Mouse (Mus musculus): ENCODE data around the gene Rnf25.

Rnf25 gene

DNA sequence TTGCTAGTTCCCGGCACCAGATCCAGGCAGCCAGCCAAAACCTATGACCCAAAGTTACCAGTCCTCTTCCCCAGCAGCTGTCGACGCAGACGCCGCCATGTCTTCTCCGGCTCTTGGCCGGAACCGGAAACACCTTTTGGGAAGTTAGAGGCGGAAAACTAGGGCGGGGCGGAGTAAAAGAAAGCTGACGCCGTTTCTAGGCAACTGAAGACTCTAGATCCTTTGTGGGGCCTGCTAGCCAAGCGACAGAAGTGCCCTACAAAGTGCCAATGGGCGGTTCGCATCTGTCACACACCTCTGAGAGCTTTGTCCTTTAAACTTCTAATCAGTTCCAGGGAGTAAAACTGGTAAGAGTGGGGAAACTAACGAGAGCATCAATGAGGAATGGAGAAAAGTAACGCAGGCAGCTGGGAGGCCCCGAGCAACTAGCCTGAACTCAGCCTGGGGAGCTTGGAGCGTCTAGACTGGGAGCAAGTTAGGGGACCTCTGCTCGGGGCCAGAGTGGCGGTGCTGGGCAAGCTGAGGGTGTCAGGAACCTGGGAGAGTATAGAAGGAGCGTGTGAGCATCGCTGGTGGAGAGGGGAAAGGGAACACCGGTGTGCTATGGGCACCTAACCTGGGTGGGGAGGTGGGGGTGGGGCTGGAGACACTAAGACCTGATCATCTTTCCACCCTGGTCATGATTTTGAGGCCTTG lies at the start of gene Rnf25, which contains the start of gene Stk36:
TSS of gene Rnf25 (minus strand) at position 131 of the 696 bp plus-strand sequence.
TSS of gene Stk36 (plus strand) at position 179 of the 696 bp plus-strand sequence.
- peak; percentile 91 for DNase-seq (ENCODE audit: low read depth)

DNA sequence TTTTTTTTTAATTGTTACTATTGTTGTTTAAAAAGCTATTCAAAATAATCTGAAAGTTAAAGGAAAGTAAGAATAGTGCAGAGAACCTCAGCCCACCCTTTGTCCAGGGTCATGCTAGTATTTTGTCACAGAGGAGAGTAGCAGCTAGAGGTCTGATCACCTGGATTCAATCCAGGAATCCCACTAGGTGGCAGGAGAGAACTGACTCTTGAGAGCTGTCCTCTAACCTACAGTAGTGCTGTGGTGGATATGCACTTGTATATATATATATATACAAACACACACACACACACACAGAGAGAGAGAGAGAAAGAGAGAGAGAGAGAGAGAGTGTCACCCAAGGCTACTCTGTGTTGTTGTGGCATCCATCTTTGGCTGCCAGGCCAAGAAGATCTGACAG lies 42.7 kb upstream of the Rnf25 start:
- peak; percentile 30 for DNase-seq (ENCODE audit: low read depth)

DNA sequence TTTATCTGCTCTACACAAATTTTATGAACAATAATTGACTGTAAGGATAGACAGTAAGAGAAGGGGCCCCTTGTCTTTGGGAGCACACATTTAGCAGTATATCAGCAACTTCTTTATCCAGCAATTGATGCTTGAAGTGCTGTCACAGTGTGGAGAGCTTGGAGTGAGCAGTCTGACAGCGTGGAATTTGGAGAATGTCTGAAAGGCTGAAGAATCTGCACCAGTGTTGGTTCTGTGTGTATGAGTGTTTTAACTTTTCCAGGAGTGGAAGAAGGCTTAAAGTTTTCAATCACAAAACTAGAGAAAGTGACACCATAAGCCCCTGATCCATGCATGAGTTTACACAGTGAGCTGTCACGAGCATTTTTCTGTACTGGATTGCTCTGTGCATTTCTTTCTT lies 42.3 kb upstream of the Rnf25 start:
- no peak for DNase-seq (ENCODE audit: low read depth)

DNA sequence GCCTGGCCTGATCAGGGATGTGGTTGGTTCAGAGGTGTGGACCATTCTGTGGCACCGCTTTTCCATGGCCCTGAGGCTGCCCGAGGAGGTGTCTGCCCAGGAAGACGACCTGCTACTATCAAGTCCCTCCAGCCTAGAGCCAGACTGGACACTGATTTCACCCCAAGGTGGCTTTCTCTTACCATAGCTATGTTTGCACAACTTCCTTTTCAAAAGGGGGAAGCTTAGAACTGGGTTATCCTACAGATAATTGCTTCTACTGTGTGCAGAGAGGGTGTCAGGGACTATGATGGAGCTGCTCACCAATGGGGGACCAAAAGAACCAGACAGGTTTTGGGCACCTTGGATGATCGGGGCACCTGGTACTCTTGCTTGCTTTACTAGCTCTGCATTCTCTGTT lies 31.5 kb upstream of the Rnf25 start:
- no peak for DNase-seq (ENCODE audit: low read depth)

DNA sequence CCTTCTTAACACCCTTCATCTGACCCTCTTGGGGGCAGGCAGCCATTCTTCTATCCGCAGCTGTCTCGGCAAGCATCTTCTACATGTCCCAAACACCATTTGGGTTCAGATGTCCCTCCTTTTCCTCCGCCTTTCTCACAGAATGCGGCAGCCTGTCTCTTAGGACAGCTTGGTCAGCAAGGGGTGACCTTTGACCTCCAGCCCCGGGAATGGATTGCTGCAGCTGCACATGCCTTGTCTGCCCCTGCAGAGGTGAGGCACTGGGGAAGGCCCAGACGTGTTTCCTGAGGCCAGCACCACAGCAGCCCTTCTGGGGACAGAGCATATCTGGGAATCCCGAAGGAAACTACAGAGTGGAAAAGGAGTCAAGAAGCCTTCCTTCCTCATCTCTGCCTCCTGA lies 26.8 kb upstream of the Rnf25 start:
- DNase-seq (ENCODE audit: low read depth) = no peak

DNA sequence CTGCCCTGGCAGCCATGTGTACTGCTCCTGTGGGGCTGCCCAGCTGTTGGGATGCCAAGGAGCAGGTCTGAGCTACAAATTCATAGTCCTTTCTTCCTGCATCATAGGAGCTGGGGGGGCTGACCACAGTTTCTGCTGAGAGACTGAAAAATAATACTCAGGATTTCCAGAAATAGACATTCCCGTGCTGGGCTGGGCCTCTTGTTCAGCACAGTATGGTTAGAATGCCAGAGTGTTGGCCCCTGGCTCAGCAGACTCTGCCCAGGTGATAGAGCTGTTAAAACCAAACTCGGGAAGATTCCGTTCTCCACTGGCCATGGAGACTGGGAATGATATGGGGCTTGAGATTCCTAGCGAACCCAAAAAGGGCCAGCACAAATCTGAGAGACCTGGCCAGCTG lies 24.9 kb upstream of the Rnf25 start:
- no peak for DNase-seq (ENCODE audit: low read depth)

DNA sequence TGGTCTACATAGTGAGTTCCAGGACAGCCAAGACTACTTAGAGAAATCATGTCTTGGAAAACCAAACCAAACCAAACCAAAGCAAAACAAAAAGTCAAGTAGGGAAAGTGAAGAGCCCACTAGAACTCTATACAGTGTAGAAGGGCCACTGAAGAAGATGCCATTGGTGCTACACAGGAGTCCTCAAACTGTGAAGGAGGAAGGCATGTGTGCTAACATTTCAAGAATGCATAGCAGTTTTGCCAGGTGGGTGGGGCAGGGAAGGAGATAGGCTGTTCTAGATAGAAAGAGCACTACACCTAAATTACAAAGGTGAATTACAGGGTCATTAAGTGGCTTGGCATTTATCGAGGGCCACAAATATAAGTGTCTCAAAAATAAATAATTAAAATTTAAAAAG lies 23.0 kb upstream of the Rnf25 start:
- no peak for DNase-seq (ENCODE audit: low read depth)

DNA sequence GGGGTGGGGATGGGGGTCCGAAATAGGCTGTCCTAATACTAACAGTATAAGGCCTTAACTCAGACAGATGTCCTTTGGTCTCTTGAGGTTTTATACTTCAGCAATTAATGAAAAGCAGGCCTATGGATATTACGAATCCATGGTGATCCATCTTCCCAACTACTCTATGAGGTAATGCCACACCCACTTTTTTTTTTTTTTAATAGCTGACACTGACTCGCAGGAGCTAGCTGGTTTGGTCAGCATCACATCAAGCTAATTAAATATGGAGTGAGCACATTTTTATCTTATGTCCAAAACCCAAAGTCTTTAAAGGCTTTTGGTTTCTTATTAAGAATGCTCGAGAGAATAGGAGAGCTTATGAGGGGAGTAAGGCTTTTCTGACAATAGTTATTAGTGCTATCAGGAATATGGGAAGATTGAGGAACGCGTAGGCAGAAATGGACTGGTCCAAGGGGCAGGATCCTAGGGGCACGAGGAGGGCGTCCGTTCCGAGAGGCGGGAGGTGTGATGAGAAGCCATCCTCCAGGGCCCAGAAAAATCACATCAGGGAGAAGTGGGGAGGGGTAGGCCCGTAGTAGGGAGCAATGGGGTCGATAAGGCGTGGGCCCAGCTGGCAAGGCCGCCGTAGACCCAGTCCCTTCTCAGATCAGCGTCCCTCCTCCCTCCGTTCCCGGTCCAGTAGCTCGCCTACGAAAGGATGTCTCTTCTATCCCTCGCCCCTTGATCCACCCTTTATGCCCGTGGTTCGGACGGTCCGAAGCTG lies 513 bp downstream of the Rnf25 start:
- peak; percentile 33 for DNase-seq (ENCODE audit: low read depth)

DNA sequence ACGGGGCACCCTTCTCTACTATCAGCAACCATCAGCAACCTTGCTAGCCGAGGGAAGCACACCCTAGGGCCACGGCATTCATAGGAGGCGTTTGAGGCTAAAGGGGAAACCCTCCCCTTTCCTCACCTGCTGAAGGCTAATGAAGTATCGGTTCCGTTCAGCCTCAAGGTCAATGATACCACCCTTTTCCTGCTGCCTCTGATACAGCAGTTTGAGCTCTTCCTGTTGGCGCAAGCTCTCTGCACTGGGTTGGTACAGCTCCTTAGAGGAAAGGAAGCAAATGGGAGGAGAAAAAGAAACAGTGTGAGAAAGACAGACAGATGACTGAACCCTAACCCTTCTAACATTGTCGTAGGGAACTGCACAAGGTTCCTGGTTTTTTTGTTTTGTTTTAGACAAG lies 6.8 kb downstream of the Rnf25 start:
- no peak for DNase-seq (ENCODE audit: low read depth)

DNA sequence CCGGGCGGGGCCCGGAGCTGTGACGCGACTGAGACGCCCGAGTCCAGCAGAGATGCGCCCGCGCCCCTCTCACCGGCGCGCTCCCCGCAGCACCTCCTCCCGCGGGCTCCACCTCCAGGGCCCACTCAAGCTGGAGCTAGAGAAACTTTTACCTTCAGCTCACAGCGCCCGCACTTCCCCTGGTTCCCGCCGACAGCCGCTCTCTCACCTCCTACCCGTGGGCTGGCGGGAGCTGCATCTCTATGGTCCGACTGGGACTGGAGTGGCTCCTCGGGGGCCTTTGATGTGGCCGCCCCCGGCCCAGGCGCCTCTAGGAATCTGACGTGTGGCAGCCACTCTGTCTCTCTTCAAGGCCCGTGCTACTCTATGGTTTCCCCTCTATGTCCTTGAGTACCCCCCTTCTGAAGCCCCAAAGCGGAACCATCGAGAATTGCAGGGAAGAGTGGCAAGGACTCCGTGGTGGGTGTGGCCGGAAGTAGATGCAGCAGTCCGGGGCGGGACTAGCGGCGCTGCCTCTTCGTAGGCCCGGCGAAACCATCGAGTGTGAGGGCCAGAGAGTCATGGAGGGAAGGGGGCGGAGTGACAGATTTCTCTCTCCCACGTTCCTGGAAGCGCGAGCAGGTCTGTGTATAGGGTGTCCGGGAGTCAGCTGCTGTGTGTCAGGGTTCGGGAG lies 13.3 kb downstream of the Rnf25 start, which contains the start of the genes Zfp142 and Bcs1l:
TSS of gene Zfp142 (minus strand) at position 474 of the 673 bp plus-strand sequence.
TSS of gene Bcs1l (plus strand) at position 517 of the 673 bp plus-strand sequence.
- DNase-seq (ENCODE audit: low read depth) = peak; percentile 99

DNA sequence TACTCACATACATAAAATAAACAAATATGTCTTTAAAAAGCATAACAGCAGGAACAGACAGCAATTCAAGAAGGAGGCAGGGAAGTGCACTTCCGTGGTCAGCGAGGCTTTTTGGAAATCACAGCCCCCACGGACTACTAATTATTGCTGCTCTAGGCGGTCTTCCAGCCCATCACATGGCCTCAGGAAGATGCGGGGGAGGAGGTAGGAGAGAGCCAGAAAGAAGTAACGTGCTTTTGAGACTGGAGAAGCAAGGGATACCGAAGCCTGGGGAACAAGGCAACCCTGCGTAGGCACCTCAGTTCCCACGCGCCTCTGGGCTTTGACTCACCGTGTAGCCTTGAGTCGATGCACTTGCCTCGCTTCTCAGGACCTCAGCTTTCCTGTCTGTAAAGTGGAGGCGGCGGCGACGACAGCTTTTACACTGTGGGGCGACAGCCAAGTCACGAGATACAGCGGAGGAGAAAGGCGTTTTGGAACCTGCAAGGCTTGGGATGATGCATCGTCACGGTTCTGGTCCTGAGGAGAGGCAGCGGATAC lies 13.9 kb downstream of the Rnf25 start:
- no peak for DNase-seq (ENCODE audit: low read depth)

DNA sequence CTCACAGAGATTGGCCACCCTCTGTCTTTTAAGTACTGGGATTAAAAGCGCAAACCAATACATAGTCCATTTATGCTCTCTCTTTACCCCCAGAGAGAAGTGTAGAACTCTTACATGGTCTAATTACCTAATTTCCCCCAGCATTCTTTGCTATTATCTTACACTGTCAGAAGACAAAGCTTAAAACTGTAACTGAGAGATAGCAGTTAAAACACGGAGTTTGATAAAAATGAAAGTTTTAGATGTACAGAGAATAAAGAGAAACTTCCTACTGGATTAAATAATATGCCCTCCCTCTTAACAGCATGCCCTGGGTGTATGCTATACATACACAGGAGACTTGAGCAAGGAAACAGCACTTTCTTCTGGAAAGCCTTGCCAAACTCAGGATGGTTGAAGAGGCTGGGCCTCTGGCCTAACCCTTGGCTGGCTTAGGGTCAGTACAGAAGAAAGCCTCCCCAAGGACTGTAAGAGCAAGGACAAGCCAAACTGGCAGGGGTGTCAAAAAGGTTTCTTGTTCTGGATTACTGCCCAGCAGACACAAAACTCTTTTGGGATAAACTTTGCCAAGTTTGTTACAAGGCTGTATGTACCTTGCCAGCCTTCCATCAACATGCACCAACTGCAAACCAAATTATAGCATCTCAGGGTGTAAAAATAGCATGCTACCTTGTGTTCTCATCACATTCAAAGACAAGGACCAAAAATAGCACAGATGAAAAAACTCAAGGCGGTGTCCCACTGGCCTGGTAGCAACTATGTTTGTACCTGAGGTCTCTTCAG lies 16.4 kb downstream of the Rnf25 start:
- no peak for DNase-seq (ENCODE audit: low read depth)

DNA sequence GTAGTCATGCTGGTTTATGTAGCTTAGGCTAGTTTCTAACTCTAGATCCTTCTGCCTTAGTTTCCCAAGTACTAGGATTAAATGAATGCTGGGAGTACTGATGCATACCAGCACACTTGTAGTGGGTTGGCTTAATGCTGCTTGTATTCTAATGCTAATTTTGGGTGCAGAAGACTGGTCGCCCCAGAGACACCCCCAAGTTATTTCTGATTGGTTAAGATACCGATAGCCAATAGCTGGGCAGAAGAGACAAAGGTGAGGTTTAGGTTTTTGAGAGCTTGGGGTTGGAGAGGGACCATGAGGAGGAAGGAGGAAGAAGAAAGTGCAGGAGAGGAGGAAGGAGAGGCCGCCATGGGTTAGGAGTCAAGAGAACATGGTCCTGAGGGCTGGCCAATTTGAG lies 18.6 kb downstream of the Rnf25 start:
- no peak for DNase-seq (ENCODE audit: low read depth)

DNA sequence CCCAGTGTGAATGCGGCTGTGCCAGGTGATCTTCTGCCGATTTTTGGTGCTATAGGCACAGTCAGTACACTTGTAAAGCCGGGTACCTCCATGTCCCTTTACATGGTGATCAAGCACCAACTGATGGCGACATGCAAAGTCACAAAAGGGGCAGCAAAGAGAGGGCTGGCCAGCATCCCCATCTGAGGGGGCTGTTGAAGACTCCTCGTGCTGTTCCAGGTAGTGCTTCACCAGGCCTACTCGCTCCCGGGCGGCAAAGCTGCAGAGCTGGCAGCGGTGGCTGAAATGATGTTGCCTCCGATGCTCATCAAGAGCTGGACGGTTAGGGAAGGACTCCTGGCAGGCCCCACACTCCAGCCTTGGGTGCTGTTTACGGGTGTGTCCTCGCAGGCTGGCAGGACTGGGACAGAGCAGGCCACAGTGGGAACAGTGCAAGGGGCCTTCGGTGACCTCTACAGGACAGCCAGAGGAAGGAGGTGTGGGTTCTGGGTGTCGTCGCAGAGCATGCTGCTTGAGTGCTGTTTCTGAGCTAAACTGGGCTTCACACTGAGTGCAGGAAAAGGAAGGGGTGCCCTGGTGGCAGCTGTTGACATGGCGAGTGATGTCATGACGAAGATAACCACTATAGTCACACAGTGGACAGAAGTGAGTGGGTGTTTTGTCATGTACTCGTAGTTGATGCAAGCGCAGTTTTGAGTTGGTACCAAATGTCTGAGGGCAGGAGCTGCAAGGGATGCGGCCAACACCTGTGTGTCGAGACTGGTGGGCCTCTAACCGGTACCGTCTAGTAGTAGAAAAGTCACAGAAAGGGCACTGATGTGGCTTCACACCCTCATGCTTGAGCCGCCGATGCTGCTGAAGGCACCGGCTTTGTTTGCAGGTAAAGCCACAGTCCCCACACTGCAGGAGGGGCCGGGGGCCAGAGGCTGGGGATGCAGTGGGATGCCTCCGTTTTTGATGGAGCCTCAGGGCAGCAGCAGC lies 31.2 kb downstream of the Rnf25 start:
- DNase-seq (ENCODE audit: low read depth) = no peak

DNA sequence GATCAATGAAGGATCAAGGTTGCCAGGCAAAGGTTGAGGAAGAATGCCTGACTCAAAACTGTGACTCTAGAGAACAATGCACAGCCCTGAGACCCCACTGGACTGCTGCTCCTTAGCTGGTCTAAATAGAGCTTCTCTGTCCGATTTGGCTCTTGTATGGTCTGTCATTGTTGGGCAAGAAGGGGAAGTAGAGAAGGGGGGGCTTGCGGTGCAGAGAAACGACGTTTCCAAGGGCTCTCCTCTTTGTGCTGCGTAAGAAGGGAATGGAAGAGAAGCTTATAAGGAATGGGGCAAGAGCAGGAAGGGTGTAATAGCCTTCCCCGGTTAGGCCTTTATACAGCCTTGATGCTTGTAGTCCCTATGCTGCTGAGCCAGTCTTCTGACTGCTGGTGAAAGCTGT lies 35.4 kb downstream of the Rnf25 start:
- DNase-seq (ENCODE audit: low read depth) = no peak

DNA sequence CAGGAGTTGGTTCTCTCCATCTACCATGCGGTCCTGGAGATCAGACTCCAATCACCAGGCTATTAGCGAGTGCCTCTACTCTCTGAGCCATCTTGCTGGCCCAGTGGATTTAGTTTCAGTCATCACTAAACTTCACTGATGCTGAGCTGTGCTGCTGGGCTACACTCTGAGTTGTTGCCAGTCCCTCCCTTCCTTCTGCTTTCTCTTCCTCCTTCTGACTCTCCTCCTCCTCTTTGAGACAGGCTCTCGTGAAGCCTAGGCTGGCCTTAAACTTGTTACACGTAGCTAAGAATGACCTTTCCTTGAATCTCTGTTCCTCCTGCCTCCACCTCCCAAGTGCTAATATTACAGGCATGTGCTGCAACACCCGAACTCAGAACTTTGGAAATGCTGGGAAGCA lies 42.1 kb downstream of the Rnf25 start:
- no peak for DNase-seq (ENCODE audit: low read depth)

DNA sequence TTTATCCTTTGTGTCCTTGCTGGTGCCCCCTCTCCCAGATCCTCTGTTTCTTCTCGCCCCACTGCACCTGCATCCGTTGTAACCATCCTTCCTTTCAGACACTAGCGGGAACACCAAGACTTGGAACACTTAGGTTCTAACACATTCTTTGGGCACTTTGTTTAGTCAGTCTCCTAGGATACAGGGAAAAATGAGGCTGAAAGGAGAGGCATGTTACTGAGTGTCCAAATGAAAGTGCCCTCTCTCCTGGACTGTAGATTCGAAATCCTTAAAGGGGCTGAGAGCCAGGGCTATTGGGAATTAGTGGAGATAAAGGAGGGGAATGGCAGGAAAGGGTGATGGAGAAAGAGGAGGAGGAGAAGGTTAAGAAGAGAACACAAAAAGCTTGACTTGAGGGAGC lies 57.0 kb downstream of the Rnf25 start, which contains the start of gene Usp37:
TSS of gene Usp37 (minus strand) at position 101 of the 400 bp plus-strand sequence.
- no peak for DNase-seq (ENCODE audit: low read depth)
